Mouse (Mus musculus) MEL (cell line): ENCODE data around the gene Csn1s2a. TPM values are rescaled to one million over a fixed set of nuclear protein-coding genes. Genes with fewer than 3 reads are reported as not detected.
"Not testable (repeated sequence)": the region's sequence is repeated elsewhere in the genome, so short reads cannot be mapped to it uniquely, and the experiment has no call there.

Experiments
- DNase-seq: peaks from one replicate; pipeline ENCODE4 v3.0.0; 2011; ENCODE audit warnings: low read depth, low spot score
- H3K27ac ChIP-seq: 2 replicates; pipeline ENCODE4 v1.5.1; 2012; ENCODE audit warnings: low read depth, mild to moderate bottlenecking, control low read depth, low read length, moderate library complexity; ENCODE audit not compliant: control insufficient read depth
- H3K27me3 ChIP-seq, 2 experiments: fragments of 150-350 bp in 1 of 2; sonication (generic) in 1 of 2; 2 replicates each; pipeline ENCODE4 v1.6.1; 2012; ENCODE audit warnings: low read length in 2 of 2, mild to moderate bottlenecking in 2 of 2, improper control_type of control experiment in 1 of 2, moderate library complexity in 1 of 2; ENCODE audit not compliant: insufficient read depth in 2 of 2, control insufficient read depth in 1 of 2
- H3K36me3 ChIP-seq, 2 experiments: 2 replicates each; pipeline ENCODE4 v1.6.1; 2012 to 2014; ENCODE audit warnings: low read length in 2 of 2, improper control_type of control experiment in 1 of 2, inconsistent platforms in 1 of 2, mild to moderate bottlenecking in 1 of 2; ENCODE audit not compliant: insufficient read depth in 2 of 2, control insufficient read depth in 1 of 2
- H3K4me1 ChIP-seq, 2 experiments: fragments of 150-350 bp in 1 of 2; sonication (generic) in 1 of 2; 2 replicates each; pipeline ENCODE4 v1.6.1; 2012; ENCODE audit warnings: low read length in 2 of 2, improper control_type of control experiment in 1 of 2, mild to moderate bottlenecking in 1 of 2; ENCODE audit not compliant: insufficient read depth in 2 of 2, control insufficient read depth in 1 of 2
- H3K4me3 ChIP-seq, 2 experiments: fragments of 150-350 bp in 1 of 2; sonication (generic) in 1 of 2; 2 replicates each; pipeline ENCODE4 v1.5.1; 2012; ENCODE audit warnings: low read depth in 2 of 2, low read length in 2 of 2, mild to moderate bottlenecking in 2 of 2, moderate library complexity in 2 of 2, control low read depth in 1 of 2, improper control_type of control experiment in 1 of 2; ENCODE audit not compliant: control insufficient read depth in 1 of 2, insufficient read depth in 1 of 2
- H3K79me2 ChIP-seq: 2 replicates; pipeline ENCODE4 v1.6.1; 2012; ENCODE audit warnings: mild to moderate bottlenecking, low read length, moderate library complexity; ENCODE audit not compliant: control insufficient read depth, poor library complexity, insufficient read depth
- H3K9ac ChIP-seq: 2 replicates; pipeline ENCODE4 v1.6.1; 2012; ENCODE audit warnings: low read depth, mild to moderate bottlenecking, control low read depth, low read length, moderate library complexity; ENCODE audit not compliant: control insufficient read depth, poor library complexity, severe bottlenecking
- H3K9me3 ChIP-seq: fragments of 150-350 bp; sonication (generic); replicated peaks from 2 replicates; pipeline ENCODE4 v1.6.1; 2012; ENCODE audit warnings: mild to moderate bottlenecking, low read length, improper control_type of control experiment, moderate library complexity; ENCODE audit not compliant: insufficient read depth
- CHD1 ChIP-seq: IDR thresholded peaks from 2 replicates; pipeline ENCODE4 v1.6.1; 2012; ENCODE audit warnings: low read depth, mild to moderate bottlenecking, inconsistent platforms, low read length, improper control_type of control experiment
- CHD2 ChIP-seq: IDR thresholded peaks from 2 replicates; pipeline ENCODE4 v1.6.1; 2011; ENCODE audit warnings: low read length, improper control_type of control experiment
- EP300 ChIP-seq, 2 experiments: IDR thresholded peaks; 2 replicates each; pipeline ENCODE4 v1.6.1; 2011; ENCODE audit warnings: improper control_type of control experiment in 2 of 2, low read length in 2 of 2, low read depth in 1 of 2, mild to moderate bottlenecking in 1 of 2
- ETS1 ChIP-seq: IDR thresholded peaks from 2 replicates; pipeline ENCODE4 v1.6.1; 2012; ENCODE audit warnings: low read depth, mild to moderate bottlenecking, inconsistent platforms, low read length, improper control_type of control experiment, moderate library complexity
- GATA1 ChIP-seq: IDR thresholded peaks from 2 replicates; pipeline ENCODE4 v1.6.1; 2011; ENCODE audit warnings: low read depth, low read length, improper control_type of control experiment
- HCFC1 ChIP-seq: IDR thresholded peaks from 2 replicates; pipeline ENCODE4 v1.6.1; 2012; ENCODE audit warnings: low read depth, mild to moderate bottlenecking, inconsistent platforms, low read length, improper control_type of control experiment, moderate library complexity
- JUND ChIP-seq: IDR thresholded peaks from 2 replicates; pipeline ENCODE4 v1.6.1; 2011; ENCODE audit warnings: low read depth, mild to moderate bottlenecking, improper control_type of control experiment, low read length
- KAT2A ChIP-seq: conservative IDR thresholded peaks from 2 replicates; pipeline ENCODE4 v1.6.1; 2012; ENCODE audit warnings: low read depth, low read length, improper control_type of control experiment, inconsistent platforms
- MEF2A ChIP-seq: IDR thresholded peaks from 2 replicates; pipeline ENCODE4 v1.6.1; 2014; ENCODE audit warnings: low read depth, mild to moderate bottlenecking, inconsistent platforms, low read length, improper control_type of control experiment; ENCODE audit not compliant: poor library complexity, insufficient replicate concordance, severe bottlenecking; ENCODE audit errors: extremely low read depth
- MYB ChIP-seq: IDR thresholded peaks from 2 replicates; pipeline ENCODE4 v1.6.1; 2011; ENCODE audit warnings: mild to moderate bottlenecking, low read depth, low read length, improper control_type of control experiment
- NRF1 ChIP-seq: IDR thresholded peaks from 2 replicates; pipeline ENCODE4 v1.6.1; 2014; ENCODE audit warnings: low read depth, mild to moderate bottlenecking, inconsistent platforms, low read length, improper control_type of control experiment, moderate library complexity; ENCODE audit not compliant: poor library complexity, insufficient read depth, severe bottlenecking
- POLR2A ChIP-seq, 2 experiments: IDR thresholded peaks; 2 replicates each; pipeline ENCODE4 v1.6.1; 2011 to 2012; ENCODE audit warnings: low read length in 2 of 2, mild to moderate bottlenecking in 2 of 2, control low read depth in 1 of 2, improper control_type of control experiment in 1 of 2, low read depth in 1 of 2, moderate library complexity in 1 of 2; ENCODE audit not compliant: control insufficient read depth in 1 of 2, insufficient read depth in 1 of 2, poor library complexity in 1 of 2
- TAL1 ChIP-seq: IDR thresholded peaks from 2 replicates; pipeline ENCODE4 v1.6.1; 2012; ENCODE audit warnings: mild to moderate bottlenecking, inconsistent platforms, low read length, moderate library complexity, mixed read lengths
- UBTF ChIP-seq: IDR thresholded peaks from 2 replicates; pipeline ENCODE4 v1.6.1; 2012; ENCODE audit warnings: low read depth, mild to moderate bottlenecking, inconsistent platforms, low read length, improper control_type of control experiment, moderate library complexity, borderline replicate concordance; ENCODE audit not compliant: insufficient read depth
- ZC3H11A ChIP-seq: IDR thresholded peaks from 2 replicates; pipeline ENCODE4 v1.6.1; 2012; ENCODE audit warnings: low read depth, mild to moderate bottlenecking, inconsistent platforms, low read length, improper control_type of control experiment
- ZMIZ1 ChIP-seq: IDR thresholded peaks from 2 replicates; pipeline ENCODE4 v1.6.1; 2012; ENCODE audit warnings: low read depth, mild to moderate bottlenecking, inconsistent platforms, low read length, improper control_type of control experiment, moderate library complexity
- ZNF384 ChIP-seq: IDR thresholded peaks from 2 replicates; pipeline ENCODE4 v1.6.1; 2012; ENCODE audit warnings: low read depth, mild to moderate bottlenecking, inconsistent platforms, low read length, improper control_type of control experiment
- polyA plus RNA-seq, 2 experiments: library from polyadenylated mRNA; stranded (reverse) in 1 of 2; unstranded in 1 of 2; fragments of >175 nt in 1 of 2; fragments of >200 nt in 1 of 2; gene quantifications; 2 replicates each; pipeline versions ENCODE4 v1.2.1 to v1.2.4; 2012; ENCODE audit warnings: low replicate concordance in 2 of 2, low read depth in 1 of 2; ENCODE audit not compliant: insufficient read length in 2 of 2, insufficient read depth in 1 of 2, missing spikeins in 1 of 2
- total RNA-seq: library from RNA; depleted of rRNA; stranded (reverse); fragments of 300-350 nt; gene quantifications from 2 replicates; pipeline ENCODE4 v1.2.3, GENCODE M21; 2012

The Csn1s2a gene
- total and polyA plus RNA-seq, 3 experiments = not detected

DNA sequence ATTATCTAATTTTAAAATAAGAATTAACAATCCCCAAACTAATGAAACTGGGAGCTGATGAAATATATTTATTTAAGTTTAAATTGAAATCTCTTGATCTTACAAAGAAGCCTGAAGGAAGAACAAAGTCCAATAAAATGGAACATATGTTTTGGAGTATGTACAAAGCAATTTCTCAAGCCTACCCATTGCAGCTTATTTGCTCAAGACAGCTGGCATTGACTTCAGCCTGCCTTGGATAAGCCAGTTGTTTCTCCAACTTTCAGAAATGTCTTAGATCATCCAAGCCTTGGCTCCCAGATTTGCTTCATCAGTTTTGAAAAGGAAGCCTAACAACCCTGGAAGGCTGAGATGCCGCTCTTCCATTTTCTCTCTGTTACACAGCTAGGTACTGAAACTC, 20.9 kb upstream of the Csn1s2a start:
- TF ChIP-seq ETS1 = no peak
- no peak for TF ChIP-seq GATA1
- no peak for TF ChIP-seq ZMIZ1
- TF ChIP-seq TAL1 = no peak
- no peak for TF ChIP-seq CHD2
- TF ChIP-seq CHD1 = no peak
- no peak for TF ChIP-seq MEF2A
- no peak for TF ChIP-seq HCFC1
- no peak for TF ChIP-seq ZNF384
- no peak for TF ChIP-seq UBTF
- no peak for TF ChIP-seq ZC3H11A
- no peak for TF ChIP-seq POLR2A (IDR thresholded peaks at IDR 0.05; ENCODE audit: control insufficient read depth in 1 of 2, insufficient read depth in 1 of 2, low read depth in 1 of 2, low read length in 2 of 2, poor library complexity in 1 of 2)
- TF ChIP-seq NRF1 = no peak
- Histone ChIP-seq H3K36me3 (no peaks in the 10 kb centered on the region), H3K9me3 (no peaks in the 10 kb centered on the region), H3K27ac (no peak overlapping the region), H3K4me3 (no peak overlapping the region), H3K27me3 (no peaks in the 10 kb centered on the region), H3K4me1 (no peaks in the 10 kb centered on the region), H3K79me2 (no peaks in the 10 kb centered on the region), H3K9ac (no peak overlapping the region)
- no peak for DNase-seq

DNA sequence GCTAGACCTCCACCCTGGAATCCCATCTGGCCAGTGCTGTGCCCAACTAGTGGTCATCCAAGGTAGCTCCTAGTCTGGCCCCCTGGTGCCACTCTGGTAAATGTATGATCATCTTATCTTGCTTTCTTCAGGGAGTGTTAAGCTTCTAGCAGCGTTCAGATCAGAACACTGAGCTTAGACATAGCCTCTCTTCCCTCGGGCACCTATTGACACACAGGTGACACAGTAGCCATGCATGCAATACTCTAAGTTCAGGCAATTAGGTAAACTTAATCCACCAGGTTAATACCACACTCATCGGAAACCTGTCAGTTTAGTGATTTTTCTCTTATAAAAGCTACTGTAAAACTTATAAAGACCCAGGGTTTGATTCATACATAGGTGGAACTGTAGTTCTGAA, 9.8 kb upstream of the Csn1s2a start:
- TF ChIP-seq KAT2A (no peak), CHD1 (no peak), JUND (no peak), EP300 (IDR thresholded peaks at IDR 0.05; ENCODE audit: low read depth in 1 of 2, low read length in 2 of 2) (no peak), ZMIZ1 (no peak), MYB (no peak)
- TF ChIP-seq, all 39 proteins: peak for 0
- no peaks in the 10 kb centered on the region for H3K79me2 ChIP-seq
- H3K36me3 ChIP-seq = no peaks in the 10 kb centered on the region
- no peak overlapping the region for H3K9ac ChIP-seq
- H3K4me1 ChIP-seq = no peaks in the 10 kb centered on the region
- no peak overlapping the region for H3K27ac ChIP-seq
- no peaks in the 10 kb centered on the region for H3K9me3 ChIP-seq
- H3K27me3 ChIP-seq = no peaks in the 10 kb centered on the region
- no peak for DNase-seq
- no peak overlapping the region for H3K4me3 ChIP-seq

DNA sequence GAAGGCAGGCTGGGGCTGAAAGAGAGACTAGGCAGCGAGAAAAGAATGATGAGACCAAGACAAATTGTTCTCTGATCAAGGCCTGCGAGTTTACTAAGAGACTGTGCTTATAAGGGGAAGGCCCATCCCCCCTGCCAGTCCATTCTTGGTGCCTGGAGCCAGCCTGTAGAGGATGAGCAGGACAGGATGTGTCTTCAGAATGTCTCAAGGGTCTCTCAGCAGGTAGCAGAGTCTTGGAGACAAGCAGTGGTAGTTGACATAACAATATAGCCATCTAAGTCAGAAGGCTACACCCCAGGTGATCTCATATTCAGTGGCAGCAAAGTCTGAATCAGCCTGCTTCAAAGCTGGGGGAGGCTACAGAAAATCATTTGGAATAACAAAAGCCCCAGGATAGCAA, 2.2 kb upstream of the Csn1s2a start:
- DNase-seq, H3K79me2 ChIP-seq, H3K27me3 ChIP-seq, H3K9me3 ChIP-seq, H3K27ac ChIP-seq, H3K4me1 ChIP-seq, H3K4me3 ChIP-seq, H3K36me3 ChIP-seq, H3K9ac ChIP-seq: not testable (repeated sequence)
